In genomic region chr2:49827756-49828155, GRCm38 (mm10) we compare ENCODE assay signal across 21 mouse cellular contexts. TPM values are rescaled to one million over a fixed set of nuclear protein-coding genes. Genes with fewer than 3 reads are reported as not detected.
DNase-seq lines count a peak whose midpoint lies in the region; ATAC-seq lines count a peak whose summit lies in the region.
"Had no signal": no experiment of that assay in that cellular context is flagged by ENCODE, and none has a peak within 500 bp of the region (broad histone marks: within the 10 kb centered on the region; RNA-seq: fewer than 3 reads in every experiment).

No protein-coding gene starts in this region.

- no peak overlapping the region for H3K9ac ChIP-seq in kidney, embryonic 14.5 days (ENCODE audit: low read depth, low read length)
- H3K9ac ChIP-seq: heart, embryonic 12.5 days; hindbrain, embryonic 14.5 days; limb, embryonic 12.5 days; liver, embryonic 14.5 days had no signal

- WGBS in kidney, embryonic 14.5 days = 6% methylated on average over 4 of the region's 4 CpGs

- H3K4me1 ChIP-seq in kidney, embryonic 14.5 days (ENCODE audit: control insufficient read depth, insufficient read depth, low read length) = 0 out of 2 replicates have a peak, but pooled peaks cover 7% of the 10 kb centered on the region
- H3K4me1 ChIP-seq: heart, embryonic 12.5 days; midbrain, embryonic 10.5 days had no signal

- no peaks in the 10 kb centered on the region for H3K36me3 ChIP-seq in kidney, embryonic 14.5 days (ENCODE audit: control insufficient read depth, insufficient read depth, low read length)
- H3K36me3 ChIP-seq: heart, embryonic 12.5 days; limb, embryonic 12.5 days; midbrain, embryonic 10.5 days had no signal

- no peak overlapping the region for H3K4me3 ChIP-seq in kidney, embryonic 14.5 days (ENCODE audit: low read length)
- H3K4me3 ChIP-seq: erythroblast, embryonic 14.5 days; heart, embryonic 12.5 days; layer of hippocampus, adult 2 months; limb, embryonic 12.5 days; midbrain, embryonic 10.5 days had no signal

- ATAC-seq in kidney, embryonic 14.5 days (ENCODE audit: low FRiP score, low TSS enrichment) = peak; percentile 94
- ATAC-seq in inflammation-experienced regulatory T-cells, adult 6 months = no peak
- ATAC-seq: forebrain, embryonic 14.5 days had no signal

- no peaks in the 10 kb centered on the region for H3K9me3 ChIP-seq in kidney, embryonic 14.5 days (ENCODE audit: control insufficient read depth, low read length)
- H3K9me3 ChIP-seq: heart, embryonic 12.5 days; limb, embryonic 12.5 days; midbrain, embryonic 10.5 days had no signal

- no peak overlapping the region for H3K4me2 ChIP-seq in kidney, embryonic 14.5 days (replicated peaks; ENCODE audit: low read depth, low read length)
- H3K4me2 ChIP-seq: heart, embryonic 12.5 days; hindbrain, embryonic 14.5 days; limb, embryonic 12.5 days had no signal

- H3K27me3 ChIP-seq in kidney, embryonic 14.5 days (ENCODE audit: control insufficient read depth, insufficient read depth, low read length) = no peaks in the 10 kb centered on the region
- H3K27me3 ChIP-seq: heart, embryonic 12.5 days had no signal

- peak overlapping the region; percentile 59; the same call in 1 of the 2 replicates for H3K27ac ChIP-seq in kidney, embryonic 14.5 days (ENCODE audit: low read depth, low read length)
- H3K27ac ChIP-seq: hindbrain, embryonic 14.5 days; layer of hippocampus, adult 2 months; limb, embryonic 12.5 days; liver, embryonic 14.5 days; midbrain, embryonic 10.5 days had no signal

- peak; percentile 36 for DNase-seq in ES-CJ7 (ENCODE audit: low read depth, low spot score)
- peak; percentile 41 for DNase-seq in R1 (ENCODE audit: low read depth, low spot score)
- peak; percentile 48 to 61 for DNase-seq in kidney, postnatal 4 days
- DNase-seq in layer of hippocampus, postnatal 14 days (ENCODE audit: low spot score in 2 of 2) = no peak
- DNase-seq in ovary, postnatal 14 days (ENCODE audit: low spot score) = no peak
- DNase-seq: adrenal gland, adult 8-10 months; cerebellum, adult 11 months; cerebellum, postnatal 36 days had no signal

RNA-seq across cellular contexts. Expression of gene Lypd6b, which starts 40.3 kb away (rescaled TPM):
- 8.4 and 11.4 TPM in 2 replicates for polyA plus RNA-seq in kidney, embryonic 14.5 days (2014; fragmentation: Nextera tagmentation; extraction: Ambion mirVana)
- total RNA-seq in layer of hippocampus, postnatal 14 days (2021) = 1 to 10 TPM; 5.3 to 5.8 TPM
- under 1 TPM; 0.34 to 0.82 (median 0.44) TPM for polyA plus RNA-seq in inflammation-experienced regulatory T-cells, adult 6 months (2017; shearing (Covaris generic))
- total RNA-seq: gastrocnemius, postnatal 4 days; heart, postnatal 25 days; MEL had no signal
- polyA plus RNA-seq: erythroblast, embryonic 14.5 days had no signal

Comparison
In these comparisons a context has a peak if more than half of its experiments do, and no peak if none do; other contexts are left out.
1. DNase-seq: peak in ES-CJ7 (single experiment), R1 (single experiment) and kidney, postnatal 4 days (2 of 2); none in layer of hippocampus, postnatal 14 days (0 of 2) and ovary, postnatal 14 days (single experiment).